Mouse (Mus musculus) natural killer cell, adult 2 months (primary cell): ENCODE measurements around the gene Cdk10.
"Not testable (repeated sequence)": the region's sequence is repeated elsewhere in the genome, so short reads cannot be mapped to it uniquely, and the experiment has no call there.

Source experiments
- DNase-seq, 2 experiments: peaks; one replicate each; pipeline ENCODE4 v3.0.0; 2022; ENCODE audit warnings: low spot score in 2 of 2

Gene Cdk10

DNA sequence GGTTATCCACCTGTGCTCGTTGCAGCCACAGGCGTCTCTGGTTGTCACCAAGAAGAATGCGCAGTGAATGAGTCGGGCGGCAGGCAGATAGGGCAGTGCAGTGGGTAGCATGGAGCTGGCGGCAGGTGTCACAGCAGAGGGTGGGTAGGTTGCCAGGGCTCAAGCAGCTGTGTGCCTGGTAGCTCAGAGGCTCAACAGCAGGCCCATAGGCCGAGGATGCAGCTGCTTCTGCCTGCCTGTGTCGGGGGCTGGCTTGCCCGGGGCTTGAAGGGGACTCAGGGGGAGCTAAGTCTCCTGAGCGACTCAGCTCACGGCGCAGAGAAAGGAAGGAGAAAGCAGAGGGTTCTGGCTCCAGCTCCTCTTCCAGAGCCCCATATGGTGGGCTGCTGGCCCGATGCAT, 8.7 kb downstream of the Cdk10 start:
- no peak for DNase-seq

DNA sequence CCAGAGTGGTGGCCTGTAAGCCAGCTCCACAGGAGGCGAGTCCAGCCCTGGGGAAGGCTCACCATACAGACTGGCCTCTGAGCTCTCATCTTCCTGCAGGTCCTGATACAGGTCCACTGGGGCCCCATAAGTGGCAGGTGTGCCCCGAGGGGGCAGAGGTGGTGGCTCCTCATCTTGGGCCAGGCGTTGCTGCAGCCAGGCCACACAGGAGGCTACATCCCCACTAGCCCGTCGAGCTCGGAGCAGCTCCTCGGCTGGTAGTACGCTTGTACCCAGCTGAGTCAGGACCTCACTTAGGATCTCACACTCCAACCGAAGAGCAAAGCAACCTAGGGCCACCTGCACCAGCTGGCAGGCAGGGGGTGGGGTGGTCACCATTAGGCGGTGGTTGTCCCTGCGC, 9.1 kb downstream of the Cdk10 start:
- no peak for DNase-seq

DNA sequence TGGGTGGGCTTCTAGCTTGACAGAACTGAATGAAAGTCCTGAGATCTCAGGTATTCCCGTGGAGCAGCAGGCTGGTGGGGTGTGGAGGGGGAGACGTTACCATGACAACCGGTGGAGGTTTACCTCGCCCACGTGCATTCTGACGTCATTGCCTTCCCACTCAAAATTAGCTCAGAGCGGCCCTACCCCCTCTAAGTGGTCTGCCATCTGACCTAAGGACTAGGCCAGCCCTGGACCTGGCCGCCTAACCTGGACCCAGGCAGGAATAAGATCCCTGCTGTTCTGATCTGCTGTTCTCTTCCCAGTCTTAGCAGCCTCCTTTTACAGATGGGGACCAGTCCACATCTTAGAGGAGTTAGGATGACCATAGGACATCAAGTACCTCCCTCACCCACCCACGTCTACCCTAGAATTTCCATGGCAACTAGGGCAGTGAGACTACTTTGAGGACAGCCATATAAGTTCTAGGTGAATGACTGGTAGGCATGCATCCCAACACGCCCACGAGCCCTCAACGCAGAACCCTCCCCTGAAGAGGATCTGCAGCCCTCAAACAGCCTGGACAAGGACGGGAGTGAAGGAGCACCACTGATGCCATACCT, 10.4 kb downstream of the Cdk10 start:
- no peak for DNase-seq

DNA sequence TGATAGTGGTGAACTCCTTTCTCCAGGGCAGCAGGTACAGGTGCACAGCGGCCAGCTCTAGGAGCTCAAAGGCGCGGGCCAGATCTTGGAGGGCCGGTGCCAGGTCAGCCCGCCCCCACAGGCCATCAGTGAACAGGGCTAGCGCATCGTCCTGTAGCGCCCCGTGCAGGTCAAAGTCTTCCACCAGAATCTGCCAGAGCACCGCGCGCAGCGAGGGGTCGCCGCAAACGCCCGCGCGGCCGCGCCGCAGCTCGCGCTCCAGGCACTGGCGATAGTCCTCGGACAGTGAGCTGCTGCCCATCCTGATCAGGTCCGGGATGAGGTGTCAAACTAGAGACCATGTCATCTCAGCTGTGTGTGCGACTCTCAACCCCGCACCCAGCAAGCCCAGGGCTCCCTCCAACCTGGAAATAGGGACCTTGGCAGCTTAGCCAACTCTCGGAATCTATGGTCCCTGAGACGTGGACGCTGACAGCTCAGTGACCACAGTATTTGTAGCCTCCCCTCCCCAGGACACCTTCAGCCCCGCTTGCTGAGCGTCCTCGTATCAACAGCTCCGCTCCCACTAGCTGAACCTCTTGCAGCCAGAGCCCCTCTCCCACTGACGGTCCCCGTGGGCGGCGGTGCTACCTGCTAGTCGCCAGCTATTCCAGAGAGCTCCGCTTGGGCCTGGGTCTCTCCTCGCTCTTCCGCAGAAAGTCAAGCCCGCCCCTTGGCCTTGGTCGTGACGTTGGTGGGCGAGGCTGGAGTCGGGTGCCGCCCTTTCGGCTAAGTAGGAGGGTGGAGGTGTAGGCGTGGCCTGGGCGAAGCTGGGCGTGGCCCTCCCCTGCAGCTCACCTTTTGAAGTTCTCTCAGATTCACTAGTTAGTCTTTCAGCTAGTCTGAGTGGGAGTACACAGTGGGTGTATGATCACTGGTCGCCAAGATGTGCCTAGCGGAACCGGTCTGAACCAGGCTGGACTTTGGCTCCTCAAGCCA, 11.2 kb downstream of the Cdk10 start, which contains the start of gene Spata2l:
Gene Spata2l (minus strand): TSS at position 714 of the 978 bp plus-strand sequence.
- peak; percentile 80 to 89 for DNase-seq

DNA sequence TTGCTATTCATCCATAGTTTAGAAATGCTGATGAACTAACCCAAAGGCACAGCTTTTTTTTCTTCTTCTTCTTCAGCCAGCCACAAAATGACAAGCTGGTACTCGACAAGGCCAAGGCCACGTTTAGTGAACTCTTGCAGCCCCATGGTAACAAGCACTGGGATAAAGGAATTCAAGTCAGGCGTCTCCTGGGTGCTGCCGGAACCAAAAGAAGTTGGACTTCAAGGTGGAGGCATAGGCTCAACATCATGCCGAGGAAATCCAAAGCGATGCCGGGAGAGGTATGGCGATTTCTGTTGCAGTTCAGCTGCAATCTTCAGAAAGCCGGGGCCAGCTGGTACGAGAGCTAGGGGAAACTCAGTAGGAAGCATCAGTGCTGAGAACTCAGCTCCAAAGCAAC, 14.8 kb downstream of the Cdk10 start:
- DNase-seq = no peak

DNA sequence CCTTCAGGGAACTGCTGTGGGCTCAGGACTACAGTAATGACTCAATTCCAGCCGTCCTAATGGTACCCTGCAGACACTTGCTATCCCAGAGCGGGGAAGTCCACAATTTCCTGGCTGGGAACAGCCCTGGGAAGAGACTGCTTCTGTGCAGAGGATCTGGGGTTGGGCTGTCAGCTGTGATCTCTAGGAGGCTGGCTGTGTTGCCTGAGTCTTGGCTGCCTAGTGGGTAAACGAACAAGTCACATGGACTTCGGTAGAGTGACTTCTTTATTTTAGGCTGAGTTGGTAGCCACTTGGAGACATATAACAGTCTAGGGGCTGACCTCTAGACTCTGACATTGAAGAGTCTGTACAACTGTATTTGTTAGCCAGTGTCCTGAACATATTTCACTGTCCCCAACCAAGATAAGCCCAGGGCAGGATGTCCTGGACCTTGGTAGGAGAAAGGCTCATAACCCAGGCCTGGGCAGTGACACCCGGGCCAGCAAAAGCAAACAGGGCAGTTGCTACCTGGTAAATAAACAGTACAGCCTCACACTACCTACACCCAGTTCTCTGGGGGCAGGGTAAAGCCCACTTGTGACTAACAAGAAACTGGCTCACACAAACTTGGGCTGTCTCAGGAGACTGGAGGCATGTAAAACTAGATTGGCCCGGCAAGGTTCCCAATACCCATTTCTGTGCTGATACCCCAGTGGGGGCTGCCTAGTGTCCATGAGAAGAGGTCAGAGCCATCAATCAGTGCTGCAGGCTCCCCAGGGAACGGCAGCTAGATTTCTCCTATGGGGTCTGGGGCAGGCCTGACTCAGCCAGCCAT, 17.7 kb downstream of the Cdk10 start:
- no peak for DNase-seq

DNA sequence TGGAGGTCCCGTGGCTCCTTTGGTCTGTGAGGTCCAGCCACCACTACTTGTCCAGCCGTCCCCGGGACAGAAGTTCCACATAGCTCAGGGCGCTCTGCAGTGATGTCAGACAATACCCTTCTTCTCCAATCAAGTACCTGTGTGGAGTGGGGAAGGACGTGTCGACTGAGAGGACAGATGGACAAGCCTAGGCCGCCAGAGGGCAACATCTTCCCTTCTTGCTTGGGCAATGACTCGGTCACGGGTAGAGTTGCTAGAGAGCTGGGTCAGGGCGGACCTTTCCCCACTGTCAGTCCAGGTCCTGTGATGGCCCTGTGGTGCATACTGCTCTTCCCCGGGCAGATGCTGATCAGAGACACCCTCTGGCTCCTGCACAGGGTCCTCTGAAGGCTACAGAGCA, 18.4 kb downstream of the Cdk10 start:
- no peak for DNase-seq

DNA sequence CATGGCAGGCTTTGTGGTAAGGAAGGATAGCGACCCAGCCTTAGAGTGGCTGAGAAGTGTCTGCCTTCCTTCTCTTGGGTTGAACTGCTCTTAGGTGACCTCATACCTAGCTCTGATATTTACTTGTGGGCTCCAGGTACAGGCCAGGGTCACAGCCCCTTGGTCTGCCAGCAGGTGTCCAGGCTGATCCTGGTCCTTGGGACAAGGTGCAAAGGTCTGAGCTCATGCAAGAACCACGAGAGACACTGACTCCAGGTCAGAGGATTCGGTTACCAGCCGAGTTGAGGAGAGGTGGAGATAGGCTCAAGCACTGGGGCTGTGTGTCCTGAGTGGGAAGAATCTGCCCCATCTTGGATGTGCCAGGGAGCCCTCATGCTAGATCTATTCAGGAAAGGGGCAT, 19.7 kb downstream of the Cdk10 start:
- no peak for DNase-seq

DNA sequence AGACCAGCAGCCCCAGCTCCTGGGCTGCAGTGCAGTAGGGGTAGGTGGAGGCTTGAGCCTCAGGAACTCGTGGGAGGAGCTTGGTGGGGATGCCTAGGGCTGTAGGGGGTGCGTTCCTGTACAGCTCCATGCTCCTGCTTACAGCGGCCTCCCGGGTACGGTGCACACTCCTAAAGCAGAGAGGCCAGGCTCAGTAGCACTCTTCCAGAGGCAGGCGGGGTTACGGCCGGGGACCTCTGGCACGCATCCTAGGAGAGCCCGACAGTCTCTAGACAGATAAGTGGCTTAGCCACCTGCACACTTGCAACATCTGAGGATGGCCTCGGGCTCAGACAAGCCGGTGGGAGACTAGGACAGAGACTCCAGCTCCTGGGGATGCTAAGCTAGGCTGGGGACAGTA, 20.9 kb downstream of the Cdk10 start:
- no peak for DNase-seq

DNA sequence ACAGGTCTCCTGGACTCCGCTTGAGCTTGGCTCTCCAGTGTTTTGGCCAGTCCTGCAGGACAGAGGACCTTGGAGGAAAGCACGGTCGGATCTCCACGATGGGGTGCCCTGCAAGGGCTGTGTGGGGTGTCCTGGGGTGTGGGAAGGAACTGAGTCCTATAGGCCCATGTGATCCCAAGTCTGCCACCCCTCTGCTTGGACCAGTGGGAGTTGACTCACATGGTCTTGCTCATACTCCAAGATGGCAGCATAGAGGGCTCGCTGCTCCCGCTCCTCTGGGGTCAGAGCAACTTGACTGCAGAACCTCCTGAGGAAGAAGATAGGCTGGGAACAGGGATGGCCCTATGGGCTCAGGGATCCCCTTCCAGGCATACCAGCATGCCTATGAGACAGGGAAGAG, 23.1 kb downstream of the Cdk10 start:
- no peak for DNase-seq

DNA sequence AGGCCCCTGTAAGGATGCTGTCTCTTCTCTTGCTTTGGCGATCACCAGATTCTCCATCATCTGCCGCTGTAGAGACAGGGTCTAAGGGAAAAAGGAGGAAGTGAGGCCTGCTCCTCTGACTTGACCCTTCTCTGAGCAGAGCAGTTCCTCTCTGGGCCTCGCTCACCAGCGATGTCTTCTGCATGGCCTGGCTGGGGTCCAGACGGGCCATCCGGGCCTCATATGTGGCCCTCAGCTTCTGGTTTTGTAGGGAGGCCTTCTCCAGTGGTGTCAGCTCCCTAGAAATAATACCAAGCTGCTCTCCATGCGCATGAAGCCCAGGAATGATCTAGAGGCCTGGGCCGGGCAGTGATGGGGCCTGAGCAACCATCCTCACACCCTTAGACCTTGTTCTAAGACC, 24.0 kb downstream of the Cdk10 start:
- no peak for DNase-seq

DNA sequence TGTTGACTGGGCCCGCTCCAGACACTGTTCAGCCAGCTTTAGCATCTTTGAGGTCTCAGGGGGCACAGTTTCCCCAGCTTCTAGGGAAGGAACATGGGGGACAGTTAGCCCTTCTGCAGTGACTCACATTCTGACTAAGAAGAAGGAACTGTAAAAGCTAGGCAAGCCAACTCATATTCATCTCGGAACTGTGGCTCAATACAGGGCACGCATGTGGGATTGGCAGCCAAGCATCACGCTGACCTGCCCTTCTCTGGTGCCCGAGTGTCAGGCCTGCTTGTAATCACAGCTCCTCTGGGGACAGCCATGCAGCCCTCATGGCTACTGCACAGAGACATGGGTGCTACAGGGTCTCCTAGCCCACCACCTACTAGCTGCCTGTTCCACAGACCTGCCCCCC, 26.3 kb downstream of the Cdk10 start:
- no peak for DNase-seq

DNA sequence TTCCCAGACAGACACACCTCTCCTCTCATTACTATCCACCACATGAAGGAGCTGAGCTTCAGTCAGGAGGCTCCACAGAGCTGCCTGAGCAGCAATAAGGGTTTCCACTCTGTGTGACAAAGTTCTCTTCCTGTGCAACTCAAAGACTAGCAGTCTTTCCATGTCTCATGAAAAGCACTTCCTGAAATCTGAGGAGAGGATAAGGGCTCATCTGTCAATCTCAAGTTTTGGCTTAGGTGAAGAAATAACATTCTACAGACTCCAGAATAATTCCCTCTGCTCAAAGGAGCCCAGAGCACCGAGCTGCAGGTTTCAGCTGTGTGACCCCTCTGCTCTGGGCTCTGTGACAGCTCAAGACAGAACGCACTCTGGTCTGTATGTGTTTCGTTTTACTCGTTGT, 28.3 kb downstream of the Cdk10 start:
- no peak for DNase-seq

DNA sequence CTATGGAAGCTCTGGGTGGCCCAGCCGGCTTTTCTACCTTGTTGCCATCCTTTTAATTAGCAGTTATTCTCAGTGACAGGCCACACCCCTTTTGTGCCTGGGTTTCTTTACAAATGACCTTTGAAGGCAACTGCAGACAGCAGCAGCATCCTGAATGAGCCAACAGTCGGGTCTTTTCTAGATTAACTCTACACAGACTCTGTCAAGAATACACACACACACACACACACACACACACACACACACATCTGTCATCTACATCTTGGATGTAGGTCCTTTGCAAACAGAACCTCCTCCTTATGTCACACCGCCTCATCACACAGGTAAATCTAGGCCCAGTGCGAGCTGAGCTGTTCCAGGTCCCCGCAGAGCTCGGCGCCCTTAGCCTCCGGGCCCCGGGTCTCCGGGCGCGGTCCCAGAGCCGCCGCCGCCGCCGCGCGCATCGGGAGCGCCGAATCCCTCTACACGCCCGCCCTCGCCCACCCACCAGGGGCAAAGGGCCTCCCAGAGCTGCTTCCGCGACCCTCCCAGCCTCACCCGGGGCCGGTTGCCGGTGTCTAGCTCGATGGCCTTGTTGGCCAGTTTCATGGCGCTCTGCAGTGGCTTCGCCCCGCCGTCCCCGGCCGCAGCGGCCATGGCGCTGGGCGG, 28.9 kb downstream of the Cdk10 start:
- no peak for DNase-seq

DNA sequence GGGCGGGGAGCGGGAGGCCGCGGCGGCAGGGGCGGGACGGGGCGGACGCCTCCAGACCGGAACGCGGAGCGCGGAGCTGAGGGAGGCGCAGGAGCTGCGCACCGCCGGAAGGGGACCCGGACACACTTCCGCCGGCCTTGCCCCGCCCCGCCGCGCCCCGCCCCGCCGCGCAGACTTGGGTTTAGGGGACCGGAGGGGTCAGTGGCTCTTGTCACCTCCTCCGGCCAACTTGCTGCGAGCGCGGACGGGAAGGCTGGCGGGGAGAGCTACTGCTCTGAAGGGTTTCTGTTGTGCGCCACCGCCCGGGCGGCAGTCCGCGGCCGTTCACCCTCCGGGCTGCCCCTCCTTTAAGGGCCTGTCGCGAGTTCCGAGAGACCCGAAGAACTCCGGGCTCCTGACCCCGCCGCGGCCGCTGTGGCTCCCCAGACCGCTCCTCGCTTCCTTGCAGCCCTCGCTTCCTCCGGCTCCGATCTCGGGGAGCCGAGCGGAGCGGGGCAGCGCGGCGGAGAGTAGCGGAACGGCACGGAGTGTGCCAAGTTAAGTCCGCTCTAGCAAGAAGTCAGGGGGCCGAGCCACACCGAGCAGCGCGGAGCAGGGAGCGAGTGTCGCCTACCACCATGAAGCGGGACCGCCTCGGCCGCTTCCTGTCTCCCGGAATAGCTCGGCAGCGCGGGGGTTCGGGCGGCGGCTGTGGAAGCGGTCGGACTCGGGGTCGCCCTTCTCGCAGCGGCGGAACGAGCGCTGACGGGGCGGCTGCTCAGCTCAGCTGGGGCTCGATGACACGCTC, 29.6 kb downstream of the Cdk10 start, which contains the start of the genes Zfp276 and Vps9d1:
Gene Zfp276 (plus strand): TSS at position 97 of the 787 bp plus-strand sequence.
Gene Vps9d1 (minus strand): TSS at position 250 of the 787 bp plus-strand sequence.
- DNase-seq = peak; percentile 67 to 75

DNA sequence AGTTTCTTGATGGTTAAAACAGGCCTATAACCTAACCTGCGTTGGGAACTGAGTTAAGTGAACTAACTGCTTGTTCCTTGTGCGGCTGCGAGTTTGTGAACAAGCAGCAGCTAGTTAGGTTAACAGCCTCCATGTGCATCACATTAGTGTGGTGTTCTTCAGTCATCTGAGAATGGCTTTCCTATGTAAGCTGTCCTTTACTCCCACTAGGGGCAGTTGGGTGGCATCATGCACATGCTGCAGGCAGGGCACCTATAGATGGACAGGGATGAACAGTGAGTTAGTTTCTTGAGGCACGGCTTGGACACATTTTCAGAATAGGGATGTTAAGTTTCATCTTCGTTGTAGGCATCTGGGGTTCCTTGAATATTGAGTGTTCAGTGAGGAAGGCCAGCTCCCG, 30.5 kb downstream of the Cdk10 start:
- DNase-seq = no peak

DNA sequence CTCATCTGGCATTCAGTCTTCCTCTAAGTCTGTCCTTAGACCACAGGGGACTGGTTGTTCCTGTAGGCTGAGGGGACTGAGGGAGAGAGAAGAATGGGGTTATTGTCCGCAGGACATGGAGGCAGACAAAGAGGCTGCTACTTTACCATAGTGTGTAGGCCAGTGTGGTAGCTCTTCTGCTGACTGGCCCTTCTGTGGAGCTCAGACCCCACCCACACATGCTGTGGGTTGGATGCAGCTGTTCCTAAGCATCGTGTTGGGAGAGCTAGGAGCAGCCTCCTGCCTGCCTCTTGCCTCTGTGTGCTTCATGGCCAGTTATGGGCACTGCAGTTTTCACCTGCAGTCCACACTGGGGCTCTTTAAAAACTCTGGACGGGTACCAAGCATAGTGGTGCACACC, 32.5 kb downstream of the Cdk10 start:
- DNase-seq = no peak

DNA sequence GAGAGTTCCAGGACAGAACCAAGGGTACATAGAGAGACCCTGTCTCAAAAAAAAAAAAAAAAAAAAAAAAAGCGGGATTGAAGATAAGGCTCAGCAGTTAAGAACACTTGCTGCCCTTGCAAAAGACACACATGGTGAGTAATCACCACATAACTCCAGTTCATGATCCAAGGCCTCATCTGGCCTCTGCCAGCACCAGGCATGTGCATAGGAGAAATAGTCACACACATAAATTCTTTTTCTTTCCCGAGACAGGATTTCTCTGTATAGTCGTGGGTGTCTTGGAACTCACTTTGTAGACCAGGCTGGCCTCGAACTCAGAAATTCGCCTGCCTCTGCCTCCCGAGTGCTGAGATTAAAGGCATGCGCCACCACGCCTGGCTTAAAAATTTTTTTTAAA, 33.0 kb downstream of the Cdk10 start:
- not testable (repeated sequence) for DNase-seq

DNA sequence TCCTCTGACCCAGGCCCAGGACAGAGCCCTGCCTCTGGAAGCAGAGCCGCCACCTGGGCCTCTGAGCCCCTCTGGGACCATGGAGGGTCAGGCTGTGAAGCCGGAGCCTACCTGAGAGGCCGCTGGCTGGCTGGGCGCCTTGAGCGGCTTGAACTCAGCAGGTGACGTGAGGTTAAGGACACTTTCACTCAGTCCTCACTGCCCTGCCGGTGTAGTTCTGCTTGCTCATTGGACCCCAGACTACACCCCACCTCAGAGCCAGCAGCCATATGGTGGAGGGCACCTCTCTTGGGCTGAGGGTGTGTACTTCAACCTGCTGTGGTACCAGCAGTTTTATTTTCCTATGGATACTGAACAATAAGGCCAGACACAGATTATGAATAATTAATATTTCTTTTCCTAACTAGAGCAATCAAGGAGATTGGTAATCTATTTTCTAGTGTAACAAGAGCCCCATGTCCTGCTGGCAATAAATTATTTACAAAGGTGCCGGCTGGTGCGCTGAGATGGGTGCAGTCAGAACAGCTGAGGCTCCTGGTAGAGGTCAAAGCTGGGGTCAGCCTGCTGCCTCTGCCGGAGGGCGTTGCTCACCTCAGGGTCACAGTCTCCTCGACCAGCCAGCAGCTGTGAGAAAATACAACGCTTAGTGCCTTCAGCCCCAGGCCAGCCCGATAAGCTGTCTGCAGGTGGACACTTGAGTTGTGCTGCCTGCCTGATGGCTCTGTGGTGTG, 43.4 kb downstream of the Cdk10 start:
- DNase-seq = no peak

DNA sequence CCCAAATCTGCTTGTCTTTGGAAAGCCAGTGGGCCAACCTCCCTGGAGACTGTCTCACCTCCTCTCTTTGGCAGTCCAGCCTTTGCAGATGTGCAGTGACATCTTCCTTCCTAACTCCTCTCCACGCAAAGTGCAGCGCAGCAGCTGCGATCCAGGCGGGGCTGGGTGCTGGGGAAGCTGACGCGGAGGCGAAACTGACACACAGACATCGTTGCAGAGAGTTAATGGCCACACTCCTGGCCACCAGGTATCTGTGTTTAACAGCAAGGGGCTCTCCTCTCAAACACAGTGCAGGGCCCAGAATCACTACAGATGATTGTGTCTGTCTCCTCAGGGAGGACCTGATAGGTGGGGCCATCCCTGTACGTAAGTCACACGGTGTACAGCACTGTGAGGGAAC, 46.5 kb downstream of the Cdk10 start:
- DNase-seq = no peak
